Mouse (Mus musculus): ENCODE results near the gene Arl13a. TPM values are rescaled to one million over a fixed set of nuclear protein-coding genes. Genes with fewer than 3 reads are reported as not detected.

Arl13a gene
- total RNA-seq, 2 experiments from 2014 or later: not detected

Other genes with a start within 250 kb of the Arl13a start
- gene Sytl4, start 205.7 kb upstream of the Arl13a start, total RNA-seq (2015): not detected in 2 replicates
- 0.15 TPM in 1 of 2 replicates, not detected in the other for gene Sytl4, start 205.7 kb upstream of the Arl13a start, total RNA-seq (2017)
- gene Cstf2, start 128.3 kb upstream of the Arl13a start, total RNA-seq (2015): 29.3 and 29.8 TPM in 2 replicates
- gene Cstf2, start 128.3 kb upstream of the Arl13a start, total RNA-seq (2017): 34.4 and 48.3 TPM in 2 replicates
- 1.2 and 1.4 TPM in 2 replicates for gene Xkrx, start 25.4 kb upstream of the Arl13a start, total RNA-seq (2015)
- 0.12 and 0.26 TPM in 2 replicates for gene Xkrx, start 25.4 kb upstream of the Arl13a start, total RNA-seq (2017)
- gene Nox1, start 34.5 kb downstream of the Arl13a start, total RNA-seq (2015): not detected in 2 replicates
- gene Nox1, start 34.5 kb downstream of the Arl13a start, total RNA-seq (2017): 0.18 TPM in 1 of 2 replicates, not detected in the other
- gene Trmt2b, start 89.5 kb downstream of the Arl13a start, total RNA-seq (2015): 24.5 and 25.8 TPM in 2 replicates
- gene Trmt2b, start 89.5 kb downstream of the Arl13a start, total RNA-seq (2017): 22.5 and 23.1 TPM in 2 replicates
- gene Tmem35a, start 107.7 kb downstream of the Arl13a start, total RNA-seq (2015): not detected in 2 replicates
- gene Tmem35a, start 107.7 kb downstream of the Arl13a start, total RNA-seq (2017): not detected in 2 replicates
- 22.4 and 28.4 TPM in 2 replicates for gene Cenpi, start 120.6 kb downstream of the Arl13a start, total RNA-seq (2015)
- gene Cenpi, start 120.6 kb downstream of the Arl13a start, total RNA-seq (2017): 26.9 and 27.1 TPM in 2 replicates
- 0.07 TPM in 1 of 2 replicates, not detected in the other for gene Drp2, start 217.1 kb downstream of the Arl13a start, total RNA-seq (2015)
- gene Drp2, start 217.1 kb downstream of the Arl13a start, total RNA-seq (2017): 0.04 and 0.22 TPM in 2 replicates